In the genomic region with DNA sequence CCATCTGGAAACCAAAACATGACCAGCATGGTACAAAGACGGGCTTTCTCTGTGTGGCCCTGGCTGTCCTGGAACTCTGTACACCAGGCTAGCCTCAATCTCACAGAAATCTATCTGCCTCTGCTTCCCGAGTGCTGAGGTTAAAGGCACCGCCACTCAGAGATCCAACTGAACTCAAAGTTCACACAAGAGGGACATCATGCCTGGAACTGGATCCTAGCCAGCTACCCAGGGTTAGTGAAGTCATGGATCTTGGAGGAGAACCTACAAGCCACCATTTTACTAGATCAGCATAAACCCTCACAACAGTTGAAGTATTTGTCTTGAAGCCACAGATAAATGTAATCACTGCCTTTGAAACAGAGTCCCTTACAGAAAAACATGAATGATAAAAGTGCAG, we compare ENCODE assay signal across 21 mouse cellular contexts. TPM values are rescaled to one million over a fixed set of nuclear protein-coding genes. Genes with fewer than 3 reads are reported as not detected.
DNase-seq lines count a peak whose midpoint lies in the region; ATAC-seq and TF ChIP-seq lines count a peak whose summit lies in the region.
"Had no signal": no experiment of that assay in that cellular context is flagged by ENCODE, and none has a peak within 500 bp of the region (broad histone marks: within the 10 kb centered on the region; RNA-seq: fewer than 3 reads in every experiment).

No protein-coding gene starts in this region.

- H3K4me3 ChIP-seq in kidney, embryonic 16.5 days (ENCODE audit: low read length) = no peak overlapping the region
- no peak overlapping the region for H3K4me3 ChIP-seq in liver, adult 2 months (ENCODE audit: insufficient read depth, low read depth, low read length)
- H3K4me3 ChIP-seq in liver, embryonic 11.5 days (ENCODE audit: low read depth, low read length) = no peak overlapping the region
- H3K4me3 ChIP-seq: embryonic facial prominence, embryonic 13.5 days; embryonic facial prominence, embryonic 15.5 days; erythroblast, embryonic 14.5 days; forebrain, embryonic 10.5 days; forebrain, embryonic 12.5 days had no signal

- H3K9me3 ChIP-seq in kidney, embryonic 16.5 days (ENCODE audit: low read length) = no peaks in the 10 kb centered on the region
- H3K9me3 ChIP-seq in liver, embryonic 11.5 days (ENCODE audit: control insufficient read depth, low read length) = no peaks in the 10 kb centered on the region
- H3K9me3 ChIP-seq: embryonic facial prominence, embryonic 13.5 days; embryonic facial prominence, embryonic 15.5 days; forebrain, embryonic 10.5 days; forebrain, embryonic 12.5 days had no signal

- ATAC-seq in kidney, embryonic 16.5 days (ENCODE audit: low FRiP score, low TSS enrichment) = no peak
- ATAC-seq in liver, embryonic 11.5 days (replicated peaks; ENCODE audit: low FRiP score) = no peak
- ATAC-seq: forebrain, embryonic 14.5 days; forebrain, embryonic 16.5 days had no signal

- no peaks in the 10 kb centered on the region for H3K4me1 ChIP-seq in kidney, embryonic 16.5 days (ENCODE audit: insufficient read depth, low read length)
- no peaks in the 10 kb centered on the region for H3K4me1 ChIP-seq in liver, adult 2 months (ENCODE audit: control insufficient read depth, insufficient read depth, low read length)
- no peaks in the 10 kb centered on the region for H3K4me1 ChIP-seq in liver, embryonic 11.5 days (replicated peaks; ENCODE audit: control insufficient read depth, insufficient read depth, low read length)
- H3K4me1 ChIP-seq: embryonic facial prominence, embryonic 13.5 days; embryonic facial prominence, embryonic 15.5 days; forebrain, embryonic 10.5 days; forebrain, embryonic 12.5 days had no signal

- no peak overlapping the region for H3K9ac ChIP-seq in kidney, embryonic 16.5 days (replicated peaks; ENCODE audit: low read length)
- no peak overlapping the region for H3K9ac ChIP-seq in liver, adult 2 months (ENCODE audit: low read depth, low read length)
- no peak overlapping the region for H3K9ac ChIP-seq in liver, embryonic 11.5 days (ENCODE audit: low read depth, low read length)
- H3K9ac ChIP-seq: embryonic facial prominence, embryonic 13.5 days; embryonic facial prominence, embryonic 15.5 days; forebrain, embryonic 12.5 days had no signal

- TF ChIP-seq CTCF in liver, adult 2 months (IDR thresholded peaks at IDR 0.05; ENCODE audit: low read depth, low read length) = no peak

- H3K36me3 ChIP-seq in kidney, embryonic 16.5 days (ENCODE audit: insufficient read depth, low read length) = no peaks in the 10 kb centered on the region
- no peaks in the 10 kb centered on the region for H3K36me3 ChIP-seq in liver, adult 2 months (ENCODE audit: control insufficient read depth, insufficient read depth, low read length)
- H3K36me3 ChIP-seq in liver, embryonic 11.5 days (ENCODE audit: control insufficient read depth, insufficient read depth, low read length) = no peaks in the 10 kb centered on the region
- H3K36me3 ChIP-seq: embryonic facial prominence, embryonic 13.5 days; embryonic facial prominence, embryonic 15.5 days; forebrain, embryonic 10.5 days; forebrain, embryonic 12.5 days had no signal

- TF ChIP-seq POLR2A in liver, adult 2 months (IDR thresholded peaks at IDR 0.05; ENCODE audit: extremely low read depth, insufficient read depth, low read length) = no peak

- no peaks in the 10 kb centered on the region for H3K27me3 ChIP-seq in kidney, embryonic 16.5 days (ENCODE audit: insufficient read depth, low read length)
- no peaks in the 10 kb centered on the region for H3K27me3 ChIP-seq in liver, adult 2 months (ENCODE audit: control insufficient read depth, insufficient read depth, low read length)
- H3K27me3 ChIP-seq in liver, embryonic 11.5 days (replicated peaks; ENCODE audit: control insufficient read depth, insufficient read depth, low read length) = no peaks in the 10 kb centered on the region
- H3K27me3 ChIP-seq: embryonic facial prominence, embryonic 13.5 days; embryonic facial prominence, embryonic 15.5 days; forebrain, embryonic 12.5 days had no signal

- H3K4me2 ChIP-seq in kidney, embryonic 16.5 days (replicated peaks; ENCODE audit: low read depth, low read length) = no peak overlapping the region
- no peak overlapping the region for H3K4me2 ChIP-seq in liver, embryonic 11.5 days
- H3K4me2 ChIP-seq: embryonic facial prominence, embryonic 13.5 days; embryonic facial prominence, embryonic 15.5 days; forebrain, embryonic 12.5 days had no signal

- no peaks in the 10 kb centered on the region for H3K79me2 ChIP-seq in liver, adult 2 months (ENCODE audit: control insufficient read depth, insufficient read depth, low read length)

- DNase-seq in kidney, adult 9 months = peak; percentile 38
- DNase-seq in liver, adult 2 months (ENCODE audit: extremely low read depth, low read depth, low spot score) = peak; percentile 54
- no peak for DNase-seq in liver, embryonic 11.5 days (ENCODE audit: low spot score)
- DNase-seq: adrenal gland, adult 2 months; adrenal gland, postnatal 10 days; adrenal gland, postnatal 25 days; cerebellum, adult 11 months; cerebellum, adult 18-20 months; cerebellum, adult 8-10 months; cerebellum, adult 9-11 months; cerebellum, postnatal 14 days; cerebellum, postnatal 36 days; embryo, embryonic 11 days had no signal

- WGBS in kidney, embryonic 16.5 days = 87% methylated on average over 3 of the region's 3 CpGs
- 48% methylated on average over 3 of the region's 3 CpGs for WGBS in liver, adult 2 months
- 83% methylated on average over 3 of the region's 3 CpGs for WGBS in liver, embryonic 11.5 days

- no peak overlapping the region for H3K27ac ChIP-seq in kidney, embryonic 16.5 days (ENCODE audit: low read length)
- H3K27ac ChIP-seq in liver, adult 2 months (replicated peaks; ENCODE audit: insufficient read depth, low read depth, low read length) = no peak overlapping the region
- no peak overlapping the region for H3K27ac ChIP-seq in liver, embryonic 11.5 days (ENCODE audit: low read depth, low read length)
- H3K27ac ChIP-seq: embryonic facial prominence, embryonic 13.5 days; embryonic facial prominence, embryonic 15.5 days; forebrain, embryonic 10.5 days; forebrain, embryonic 12.5 days had no signal

RNA-seq across cellular contexts. Expression of gene 1810055G02Rik, which starts 27.9 kb away (rescaled TPM):
- polyA plus RNA-seq in kidney, embryonic 16.5 days (2015; fragmentation: Nextera tagmentation; extraction: Ambion mirVana) = 46.1 and 46.4 TPM in 2 replicates
- total RNA-seq in liver, adult 2 months (2014; rRNA removed) = 10.6 and 20.1 TPM in 2 replicates
- polyA plus RNA-seq in liver, adult 2 months (2012; rRNA removed) = 18.4 and 26.9 TPM in 2 replicates
- polyA plus RNA-seq in liver, embryonic 11.5 days (2014; fragmentation: Nextera tagmentation; extraction: Ambion mirVana) = 27.9 and 31.3 TPM in 2 replicates

RNA-seq across cellular contexts. Expression of gene Kmt5b, which starts 31.2 kb away (rescaled TPM):
- 28.1 and 30.6 TPM in 2 replicates for polyA plus RNA-seq in kidney, embryonic 16.5 days (2015; fragmentation: Nextera tagmentation; extraction: Ambion mirVana)
- total RNA-seq in liver, adult 2 months (2014; rRNA removed) = 25.4 and 30.4 TPM in 2 replicates
- polyA plus RNA-seq in liver, adult 2 months (2012; rRNA removed) = 5.6 and 6.7 TPM in 2 replicates
- polyA plus RNA-seq in liver, embryonic 11.5 days (2014; fragmentation: Nextera tagmentation; extraction: Ambion mirVana) = 17.8 and 17.9 TPM in 2 replicates

RNA-seq across cellular contexts. Expression of gene Lrp5, which starts 49.6 kb away (rescaled TPM):
- polyA plus RNA-seq in kidney, embryonic 16.5 days (2015; fragmentation: Nextera tagmentation; extraction: Ambion mirVana) = 7.0 TPM in 2 replicates
- total RNA-seq in liver, adult 2 months (2014; rRNA removed) = 14.1 and 23.2 TPM in 2 replicates
- polyA plus RNA-seq in liver, adult 2 months (2012; rRNA removed) = 32.6 and 42.4 TPM in 2 replicates
- 5.4 and 6.3 TPM in 2 replicates for polyA plus RNA-seq in liver, embryonic 11.5 days (2014; fragmentation: Nextera tagmentation; extraction: Ambion mirVana)
